20 mouse cellular contexts compared by ENCODE assay signal in the genomic region with DNA sequence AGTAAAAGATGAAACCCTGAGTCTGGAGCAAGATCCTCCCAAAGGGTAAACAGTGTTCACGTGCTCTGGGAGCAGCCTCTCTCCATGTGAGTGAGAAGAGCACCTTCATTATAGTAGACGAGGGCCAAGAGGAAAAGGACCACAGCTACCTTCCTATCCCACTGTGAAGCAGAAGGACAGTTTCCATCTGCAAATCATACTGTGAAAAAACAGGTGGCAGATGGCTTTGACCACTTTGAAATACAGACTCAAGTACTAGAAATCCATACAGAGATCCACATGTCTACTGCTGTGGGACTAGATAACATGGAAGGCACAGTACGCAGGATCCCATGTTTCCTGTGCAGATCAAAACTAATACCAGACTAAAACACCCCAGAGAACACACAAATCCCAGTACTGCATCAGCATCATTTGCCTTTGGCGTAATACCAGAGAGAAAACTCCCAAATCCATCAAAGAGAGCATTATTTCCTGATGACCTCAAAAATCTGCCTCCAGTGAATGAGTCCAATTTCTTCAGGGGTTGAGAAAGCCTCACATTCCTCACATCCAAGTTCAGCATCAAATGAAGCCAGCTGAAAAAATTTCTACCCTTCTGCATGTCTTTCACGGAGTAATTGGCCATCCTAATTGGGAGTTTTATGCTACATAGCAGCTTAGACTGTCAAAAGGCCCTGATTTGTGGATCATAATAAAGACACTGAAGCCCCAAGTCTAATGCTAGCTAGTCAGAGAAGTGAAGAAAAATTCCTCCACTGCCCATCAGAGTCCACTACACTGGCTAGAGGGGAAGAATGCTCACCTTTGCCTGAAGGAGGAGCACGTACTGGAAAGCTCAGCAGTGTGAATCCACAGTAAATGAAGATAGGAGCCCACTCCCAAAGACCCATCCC.
DNase-seq lines count a peak whose midpoint lies in the region; ATAC-seq and TF ChIP-seq lines count a peak whose summit lies in the region.
"Had no signal": no experiment of that assay in that cellular context is flagged by ENCODE, and none has a peak within 500 bp of the region (broad histone marks: within the 10 kb centered on the region; RNA-seq: fewer than 3 reads in every experiment).

No protein-coding gene starts in this region.

- peaks cover 12% of the 10 kb centered on the region; the same call in 1 of the 2 replicates for H3K36me3 ChIP-seq in intestine, embryonic 15.5 days
- H3K36me3 ChIP-seq in intestine, postnatal 0 days (ENCODE audit: control insufficient read depth, insufficient read depth): peaks cover 85% of the 10 kb centered on the region

- H3K4me2 ChIP-seq in intestine, embryonic 15.5 days (replicated peaks): no peak overlapping the region
- no peak overlapping the region for H3K4me2 ChIP-seq in intestine, postnatal 0 days (replicated peaks; ENCODE audit: low read depth)
- H3K4me2 ChIP-seq: embryonic facial prominence, embryonic 12.5 days; forebrain, embryonic 13.5 days; hindbrain, embryonic 13.5 days had no signal

- no peaks in the 10 kb centered on the region for H3K27me3 ChIP-seq in intestine, embryonic 15.5 days (replicated peaks)
- no peaks in the 10 kb centered on the region for H3K27me3 ChIP-seq in intestine, postnatal 0 days (replicated peaks; ENCODE audit: control insufficient read depth, insufficient read depth, low read length)
- H3K27me3 ChIP-seq: embryonic facial prominence, embryonic 12.5 days; forebrain, embryonic 13.5 days; hindbrain, embryonic 13.5 days had no signal

- 82% methylated on average over 6 of the region's 6 CpGs for WGBS in intestine, embryonic 15.5 days
- WGBS in intestine, postnatal 0 days: 82% methylated on average over 6 of the region's 6 CpGs

- H3K27ac ChIP-seq in intestine, embryonic 15.5 days: 0 out of 2 replicates have a peak overlapping the region, but pooled peaks have one; percentile 6
- no peak overlapping the region for H3K27ac ChIP-seq in intestine, postnatal 0 days (ENCODE audit: low read depth, low read length)
- H3K27ac ChIP-seq: embryonic facial prominence, embryonic 12.5 days; forebrain, embryonic 13.5 days; heart, embryonic 10.5 days; hindbrain, embryonic 13.5 days; hindbrain, postnatal 0 days had no signal

- H3K4me3 ChIP-seq in intestine, embryonic 15.5 days (replicated peaks): no peak overlapping the region
- no peak overlapping the region for H3K4me3 ChIP-seq in intestine, postnatal 0 days (ENCODE audit: low read depth, low read length)
- H3K4me3 ChIP-seq: embryonic facial prominence, embryonic 12.5 days; forebrain, embryonic 13.5 days; heart, embryonic 10.5 days; hindbrain, embryonic 13.5 days had no signal

- no peak for TF ChIP-seq CTCF in intestine, postnatal 0 days (IDR thresholded peaks at IDR 0.05; ENCODE audit: low read depth)

- DNase-seq in cerebellum, postnatal 25 days: peak; percentile 37 to 39
- no peak for DNase-seq in cerebellum, adult 11-12 months
- peak; percentile 28 for DNase-seq in NIH3T3 (ENCODE audit: low read depth)
- peak; percentile 68 for DNase-seq in brain, adult 2 months (ENCODE audit: low read depth, low spot score)
- no peak for DNase-seq in adrenal gland, postnatal 10 days
- DNase-seq: adrenal gland, postnatal 25 days; embryo, embryonic 11 days; forebrain, postnatal 0 days; gastrocnemius, postnatal 25 days; heart, adult 11 months; heart, postnatal 14 days; kidney, adult 2 months had no signal

- no peaks in the 10 kb centered on the region for H3K4me1 ChIP-seq in intestine, embryonic 15.5 days (replicated peaks)
- H3K4me1 ChIP-seq in intestine, postnatal 0 days (replicated peaks; ENCODE audit: control insufficient read depth, insufficient read depth, low read length): no peaks in the 10 kb centered on the region
- H3K4me1 ChIP-seq: heart, embryonic 10.5 days had no signal

- H3K9ac ChIP-seq in intestine, embryonic 15.5 days: no peak overlapping the region
- no peak overlapping the region for H3K9ac ChIP-seq in intestine, postnatal 0 days (ENCODE audit: low read depth, low read length)
- H3K9ac ChIP-seq: embryonic facial prominence, embryonic 12.5 days; forebrain, embryonic 13.5 days; forebrain, postnatal 0 days; hindbrain, embryonic 13.5 days had no signal

- no peak for ATAC-seq in intestine, embryonic 15.5 days
- ATAC-seq in intestine, postnatal 0 days: no peak
- ATAC-seq: activated CD4-positive, CD25-positive, alpha-beta regulatory T cell, adult 4 months; forebrain, embryonic 13.5 days; forebrain, postnatal 0 days; hindbrain, postnatal 0 days had no signal

- H3K9me3 ChIP-seq in intestine, embryonic 15.5 days: no peaks in the 10 kb centered on the region
- H3K9me3 ChIP-seq in intestine, postnatal 0 days (ENCODE audit: control insufficient read depth): no peaks in the 10 kb centered on the region
- H3K9me3 ChIP-seq: embryonic facial prominence, embryonic 12.5 days; forebrain, embryonic 13.5 days; heart, embryonic 10.5 days; hindbrain, embryonic 13.5 days had no signal

Comparison
In these comparisons a context has a peak if more than half of its experiments do, and no peak if none do; other contexts are left out.
1. DNase-seq: peak in cerebellum, postnatal 25 days (2 of 2), NIH3T3 (single experiment) and brain, adult 2 months (single experiment); none in cerebellum, adult 11-12 months (single experiment) and adrenal gland, postnatal 10 days (single experiment).